Mouse (Mus musculus): ENCODE data around the gene Gm14862.
"Not testable (repeated sequence)": the region's sequence is repeated elsewhere in the genome, so short reads cannot be mapped to it uniquely, and the experiment has no call there.

The Gm14862 gene

GRCm38 (mm10) chrX:9256766-9257165 lies at the start of gene Gm14862:
Gm14862 (minus strand) TSS chrX:9256899.
- peak; percentile 60 for DNase-seq (ENCODE audit: extremely low read depth, low read depth)

- DNase-seq (ENCODE audit: extremely low read depth, low read depth) = no peak
These were observed 46.8 kb upstream of the Gm14862 start for GRCm38 (mm10) chrX:9303455-9303854.

- no peak for DNase-seq (ENCODE audit: extremely low read depth, low read depth)
These were observed 46.1 kb upstream of the Gm14862 start for GRCm38 (mm10) chrX:9302791-9303190.

- DNase-seq (ENCODE audit: extremely low read depth, low read depth) = peak; percentile 89
These were observed 41.7 kb upstream of the Gm14862 start for GRCm38 (mm10) chrX:9298413-9298864.

- DNase-seq (ENCODE audit: extremely low read depth, low read depth) = not testable (repeated sequence)
These were observed 36.6 kb upstream of the Gm14862 start for GRCm38 (mm10) chrX:9293140-9293829.

- not testable (repeated sequence) for DNase-seq (ENCODE audit: extremely low read depth, low read depth)
These were observed 26.8 kb upstream of the Gm14862 start, which contains the start of gene H2al1m for GRCm38 (mm10) chrX:9283464-9283863. H2al1m (plus strand) TSS chrX:9283764.

- DNase-seq (ENCODE audit: extremely low read depth, low read depth) = no peak
These were observed 17.6 kb upstream of the Gm14862 start for GRCm38 (mm10) chrX:9274321-9274720.

GRCm38 (mm10) chrX:9273377-9274002 lies 16.8 kb upstream of the Gm14862 start:
- no peak for DNase-seq (ENCODE audit: extremely low read depth, low read depth)

- peak; percentile 67 for DNase-seq (ENCODE audit: extremely low read depth, low read depth)
These were observed 16.0 kb upstream of the Gm14862 start, which contains the start of gene Xk for GRCm38 (mm10) chrX:9272460-9273361. Xk (plus strand) TSS chrX:9272756.

- DNase-seq (ENCODE audit: extremely low read depth, low read depth) = no peak
These were observed 15.3 kb upstream of the Gm14862 start for GRCm38 (mm10) chrX:9271947-9272459.

GRCm38 (mm10) chrX:9271112-9271511 lies 14.4 kb upstream of the Gm14862 start:
- DNase-seq (ENCODE audit: extremely low read depth, low read depth) = no peak

GRCm38 (mm10) chrX:9259267-9259666 lies 2.6 kb upstream of the Gm14862 start:
- peak; percentile 52 for DNase-seq (ENCODE audit: extremely low read depth, low read depth)

GRCm38 (mm10) chrX:9257831-9258230 lies 1.1 kb upstream of the Gm14862 start:
- no peak for DNase-seq (ENCODE audit: extremely low read depth, low read depth)

GRCm38 (mm10) chrX:9254901-9255300 lies 1.8 kb downstream of the Gm14862 start:
- DNase-seq (ENCODE audit: extremely low read depth, low read depth) = no peak

GRCm38 (mm10) chrX:9253990-9254389 lies 2.7 kb downstream of the Gm14862 start:
- DNase-seq (ENCODE audit: extremely low read depth, low read depth) = no peak

GRCm38 (mm10) chrX:9248911-9249310 lies 7.8 kb downstream of the Gm14862 start:
- no peak for DNase-seq (ENCODE audit: extremely low read depth, low read depth)

GRCm38 (mm10) chrX:9244603-9245336 lies 11.9 kb downstream of the Gm14862 start:
- DNase-seq (ENCODE audit: extremely low read depth, low read depth) = peak; percentile 97

GRCm38 (mm10) chrX:9243381-9243864 lies 13.3 kb downstream of the Gm14862 start:
- DNase-seq (ENCODE audit: extremely low read depth, low read depth) = peak; percentile 47

GRCm38 (mm10) chrX:9240737-9241591 lies 15.7 kb downstream of the Gm14862 start:
- no peak for DNase-seq (ENCODE audit: extremely low read depth, low read depth)

GRCm38 (mm10) chrX:9227105-9227504 lies 29.6 kb downstream of the Gm14862 start:
- DNase-seq (ENCODE audit: extremely low read depth, low read depth) = no peak
